ENCODE assay signal across 8 mouse cellular contexts in the genomic region with DNA sequence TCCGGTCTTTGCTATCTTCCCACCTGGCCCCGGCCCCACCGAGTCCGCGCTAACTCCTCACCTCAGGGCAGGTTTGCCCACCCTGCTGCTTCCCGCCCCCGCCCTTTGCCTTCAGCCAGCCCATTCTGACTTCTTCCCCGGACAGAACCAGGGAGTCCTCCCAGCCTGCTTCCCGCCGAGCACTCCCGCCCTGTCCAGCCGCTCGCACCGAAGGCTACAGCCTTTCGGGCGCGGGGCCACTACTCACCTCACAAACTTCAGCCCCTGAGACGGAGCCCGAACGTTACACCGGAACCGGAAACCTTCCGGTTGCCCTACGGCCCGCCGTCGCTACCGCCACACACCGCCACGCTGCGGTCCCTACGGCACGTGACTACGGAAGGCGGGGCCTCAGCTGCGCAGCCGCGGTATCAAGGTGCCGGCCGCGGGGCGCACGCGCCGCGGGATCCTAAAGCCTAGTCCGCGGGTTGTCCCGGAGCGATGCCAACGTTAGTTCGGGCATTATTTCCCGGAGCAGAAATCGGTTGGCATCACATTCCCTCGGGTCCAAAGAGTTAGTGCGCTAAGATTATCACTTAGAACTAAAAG. TPM values are rescaled to one million over a fixed set of nuclear protein-coding genes. Genes with fewer than 3 reads are reported as not detected.
DNase-seq lines count a peak whose midpoint lies in the region; ATAC-seq and TF ChIP-seq lines count a peak whose summit lies in the region.

Gene Prpf3, minus strand, starts transcription at position 384 of the 588 bp plus-strand sequence.

- peak within 1 kb of the TSS; percentile 87 for H3K27ac ChIP-seq in bone marrow, adult 2 months (ENCODE audit: control insufficient read depth, insufficient read depth, low read depth, low read length, poor library complexity)
- H3K27ac ChIP-seq in embryonic facial prominence, embryonic 15.5 days (replicated peaks): peak within 1 kb of the TSS; percentile 88
- peak within 1 kb of the TSS; percentile 74; the same call in 1 of the 2 replicates for H3K27ac ChIP-seq in kidney, embryonic 14.5 days (ENCODE audit: low read depth, low read length)
- peak within 1 kb of the TSS; percentile 85 for H3K27ac ChIP-seq in limb, embryonic 15.5 days

- H3K9me3 ChIP-seq in embryonic facial prominence, embryonic 15.5 days (replicated peaks): no peaks in the 10 kb centered on the region
- no peaks in the 10 kb centered on the region for H3K9me3 ChIP-seq in kidney, embryonic 14.5 days (ENCODE audit: control insufficient read depth, low read length)
- no peaks in the 10 kb centered on the region for H3K9me3 ChIP-seq in limb, embryonic 15.5 days

- no peak; the same call in 1 of the 2 replicates for TF ChIP-seq CTCF in bone marrow, adult 2 months (IDR thresholded peaks at IDR 0.05; ENCODE audit: control insufficient read depth, insufficient read depth, low read length)

- H3K4me2 ChIP-seq in embryonic facial prominence, embryonic 15.5 days (replicated peaks): peak within 1 kb of the TSS; percentile 62
- peak within 1 kb of the TSS; percentile 62 for H3K4me2 ChIP-seq in kidney, embryonic 14.5 days (replicated peaks; ENCODE audit: low read depth, low read length)
- peak within 1 kb of the TSS; percentile 55 for H3K4me2 ChIP-seq in limb, embryonic 15.5 days

- peak within 1 kb of the TSS; percentile 80 for H3K9ac ChIP-seq in embryonic facial prominence, embryonic 15.5 days
- H3K9ac ChIP-seq in kidney, embryonic 14.5 days (ENCODE audit: low read depth, low read length): peak within 1 kb of the TSS; percentile 89
- peak within 1 kb of the TSS; percentile 89 for H3K9ac ChIP-seq in limb, embryonic 15.5 days

- peak within 1 kb of the TSS; percentile 98 for H3K4me3 ChIP-seq in bone marrow, adult 2 months (replicated peaks; ENCODE audit: control insufficient read depth, low read depth, low read length)
- H3K4me3 ChIP-seq in embryonic facial prominence, embryonic 15.5 days (replicated peaks): peak within 1 kb of the TSS; percentile 77
- peak within 1 kb of the TSS; percentile 83 for H3K4me3 ChIP-seq in kidney, embryonic 14.5 days (ENCODE audit: low read length)
- H3K4me3 ChIP-seq in limb, embryonic 15.5 days: peak within 1 kb of the TSS; percentile 86

- TF ChIP-seq POLR2A in bone marrow, adult 2 months (IDR thresholded peaks at IDR 0.05; ENCODE audit: borderline replicate concordance, control insufficient read depth, low read depth, low read length): peak; percentile 83; the same call in 1 of the 2 replicates

- DNase-seq in 416B (ENCODE audit: low read depth): peak; percentile 92
- peak; percentile 96 to 97 for DNase-seq in heart, adult 9 months (ENCODE audit: low spot score in 2 of 2)
- peak; percentile 70 to 91 for DNase-seq in monocyte, adult 2 months (ENCODE audit: low read depth in 1 of 2, low spot score in 2 of 2)
- DNase-seq in spleen, postnatal 36 days (ENCODE audit: low spot score in 2 of 2): peak; percentile 92 to 93

- peaks cover 27% of the 10 kb centered on the region for H3K36me3 ChIP-seq in embryonic facial prominence, embryonic 15.5 days
- peaks cover 26% of the 10 kb centered on the region for H3K36me3 ChIP-seq in kidney, embryonic 14.5 days (ENCODE audit: control insufficient read depth, insufficient read depth, low read length)
- H3K36me3 ChIP-seq in limb, embryonic 15.5 days: peaks cover 26% of the 10 kb centered on the region

- peak; percentile 98 for ATAC-seq in embryonic facial prominence, embryonic 15.5 days (ENCODE audit: insufficient number of reproducible peaks, low FRiP score, low TSS enrichment, low read depth)
- ATAC-seq in kidney, embryonic 14.5 days (ENCODE audit: low FRiP score, low TSS enrichment): peak; percentile 98
- peak; percentile 91 for ATAC-seq in limb, embryonic 15.5 days (ENCODE audit: insufficient number of reproducible peaks, low FRiP score, low TSS enrichment, low read depth)

- WGBS in bone marrow, adult 2 months: under 1% methylated on average over 56 of the region's 56 CpGs
- WGBS in embryonic facial prominence, embryonic 15.5 days: under 1% methylated on average over 56 of the region's 56 CpGs
- 0% methylated on average over 56 of the region's 56 CpGs for WGBS in kidney, embryonic 14.5 days
- WGBS in limb, embryonic 15.5 days: under 1% methylated on average over 56 of the region's 56 CpGs

- H3K27me3 ChIP-seq in embryonic facial prominence, embryonic 15.5 days: no peaks in the 10 kb centered on the region
- H3K27me3 ChIP-seq in kidney, embryonic 14.5 days (ENCODE audit: control insufficient read depth, insufficient read depth, low read length): no peaks in the 10 kb centered on the region
- H3K27me3 ChIP-seq in limb, embryonic 15.5 days: no peaks in the 10 kb centered on the region

- no peaks in the 10 kb centered on the region for H3K4me1 ChIP-seq in bone marrow, adult 2 months (ENCODE audit: control insufficient read depth, insufficient read depth, low read length)
- H3K4me1 ChIP-seq in embryonic facial prominence, embryonic 15.5 days: peaks cover 11% of the 10 kb centered on the region; the same call in 1 of the 2 replicates
- H3K4me1 ChIP-seq in kidney, embryonic 14.5 days (ENCODE audit: control insufficient read depth, insufficient read depth, low read length): peaks cover 7% of the 10 kb centered on the region; the same call in 1 of the 2 replicates
- H3K4me1 ChIP-seq in limb, embryonic 15.5 days: no peaks in the 10 kb centered on the region

RNA-seq across cellular contexts. Expression of gene Prpf3, which starts in this region (rescaled TPM):
- 49.5 and 55.4 TPM in 2 replicates for polyA plus RNA-seq in bone marrow, adult 2 months (2011; ENCODE audit: insufficient read depth, insufficient read length, low replicate concordance, missing spikeins)
- polyA plus RNA-seq in embryonic facial prominence, embryonic 15.5 days (2015; fragmentation: Nextera tagmentation; extraction: Ambion mirVana): 47.9 and 48.5 TPM in 2 replicates
- 51.2 and 60.8 TPM in 2 replicates for polyA plus RNA-seq in kidney, embryonic 14.5 days (2014; fragmentation: Nextera tagmentation; extraction: Ambion mirVana)
- polyA plus RNA-seq in limb, embryonic 15.5 days (2015; fragmentation: Nextera tagmentation; extraction: Ambion mirVana): 41.2 and 46.1 TPM in 2 replicates

Comparison
In these comparisons a context has a peak if more than half of its experiments do, and no peak if none do; other contexts are left out.
1. Peak in every context shown above with its lines: DNase-seq, ATAC-seq, H3K4me3 ChIP-seq and H3K27ac ChIP-seq.